Mouse (Mus musculus): Measurements from ENCODE around the gene Rnf166. TPM values are rescaled to one million over a fixed set of nuclear protein-coding genes. Genes with fewer than 3 reads are reported as not detected.

The Rnf166 gene
- polyA plus RNA-seq, 1 experiment, result 26.8 TPM

DNA sequence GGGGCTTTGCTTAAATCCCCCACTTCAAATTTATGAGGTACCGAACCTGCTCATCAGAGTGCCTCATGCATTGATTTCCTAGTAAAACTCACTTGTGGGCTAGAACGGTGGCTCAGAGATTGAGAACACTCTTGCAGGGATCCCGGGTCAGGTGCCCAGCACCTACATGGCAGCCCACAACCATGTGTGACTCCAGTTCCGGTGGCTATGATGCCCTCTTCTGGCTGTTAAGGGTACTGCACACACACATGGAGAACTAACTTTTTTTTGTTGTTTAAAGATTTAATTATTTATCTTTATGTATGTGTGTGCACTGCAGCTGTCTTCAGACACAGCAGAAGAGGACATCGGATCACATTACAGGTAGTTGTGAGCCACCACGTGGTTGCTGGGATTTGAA is 40.5 kb downstream of the Rnf166 start:
- no peak for TF ChIP-seq GATA1 (IDR thresholded peaks at IDR 0.05; ENCODE audit: low read length)

- no peak for TF ChIP-seq GATA1 (IDR thresholded peaks at IDR 0.05; ENCODE audit: low read length)
Measured at GRCm38 (mm10) chr8:122433269-122433905, 42.5 kb downstream of the Rnf166 start.

GRCm38 (mm10) chr8:122432443-122433268 is 43.2 kb downstream of the Rnf166 start, which contains the start of gene Cyba:
Gene Cyba (minus strand): TSS chr8:122432930.
- no peak for TF ChIP-seq GATA1 (IDR thresholded peaks at IDR 0.05; ENCODE audit: low read length)

GRCm38 (mm10) chr8:122431694-122432442 is 44.0 kb downstream of the Rnf166 start:
- no peak for TF ChIP-seq GATA1 (IDR thresholded peaks at IDR 0.05; ENCODE audit: low read length)

- no peak for TF ChIP-seq GATA1 (IDR thresholded peaks at IDR 0.05; ENCODE audit: low read length)
Measured at GRCm38 (mm10) chr8:122430646-122431045, 45.2 kb downstream of the Rnf166 start.

DNA sequence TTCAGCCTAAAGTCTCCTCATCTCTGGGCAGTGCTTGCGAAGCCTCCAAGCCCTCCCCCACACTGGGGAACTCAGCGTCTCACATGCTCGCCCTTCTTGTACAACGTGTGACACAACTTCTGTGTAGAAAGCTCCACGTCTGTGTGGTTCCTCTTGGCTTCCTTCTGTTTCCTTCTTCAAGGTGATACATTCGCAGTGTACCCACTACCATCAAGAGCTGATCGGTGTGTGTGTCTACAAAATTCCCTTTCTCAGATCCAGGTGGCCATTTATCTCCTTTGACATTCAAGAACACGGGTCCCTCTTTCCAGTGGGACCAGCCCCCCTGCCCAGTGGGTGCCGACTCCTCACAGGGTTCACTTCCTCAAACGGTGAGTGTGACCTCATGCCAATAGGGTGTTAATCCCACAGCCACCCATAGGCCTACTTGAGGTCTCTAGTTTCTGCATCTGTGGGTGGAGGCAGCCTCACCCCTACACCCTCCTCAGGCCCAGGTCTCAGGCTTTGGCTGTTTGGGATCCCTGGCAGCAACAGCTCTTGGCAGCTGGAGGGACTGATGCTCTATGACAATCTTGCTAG is 45.7 kb downstream of the Rnf166 start:
- no peak for TF ChIP-seq GATA1 (IDR thresholded peaks at IDR 0.05; ENCODE audit: low read length)

DNA sequence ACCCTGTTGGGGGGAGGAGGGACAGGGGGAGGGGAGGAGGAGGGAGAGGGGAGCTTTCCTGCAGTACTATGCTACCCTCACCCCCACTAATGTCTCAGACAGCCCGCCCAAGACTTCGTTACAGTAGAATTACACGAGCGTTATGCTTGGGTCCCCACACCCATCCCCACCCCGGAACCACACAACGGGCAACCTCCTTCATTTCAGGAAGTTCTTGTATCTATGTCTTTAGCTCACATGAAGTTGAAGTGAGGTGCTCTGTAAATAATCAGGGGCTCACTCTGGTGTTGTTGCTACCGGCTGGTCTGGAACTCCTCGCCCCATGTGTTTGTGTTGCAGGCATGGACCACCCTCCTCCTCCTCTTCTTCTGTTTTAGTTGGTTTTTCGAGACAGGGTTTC is 47.7 kb downstream of the Rnf166 start:
- TF ChIP-seq GATA1 (IDR thresholded peaks at IDR 0.05; ENCODE audit: low read length), result no peak

DNA sequence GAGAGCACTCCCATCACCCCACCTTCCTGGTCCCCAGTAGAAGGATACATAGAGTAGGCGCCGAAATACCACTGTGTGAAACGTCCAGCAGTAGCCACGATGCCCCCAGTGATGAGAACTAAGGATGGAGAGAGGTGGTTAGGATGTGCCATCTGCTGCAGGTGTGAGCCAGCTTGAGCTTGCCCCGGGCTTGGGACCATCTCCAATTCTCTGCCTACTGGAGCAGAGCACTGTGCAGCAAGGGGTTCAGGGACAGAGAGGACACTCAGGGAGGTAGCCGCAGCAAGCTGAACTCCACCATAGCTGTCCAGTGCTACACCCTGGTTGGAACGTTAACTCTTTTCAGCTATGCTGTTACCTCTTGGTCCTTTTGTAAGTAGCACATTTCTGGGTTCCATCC is 48.3 kb downstream of the Rnf166 start:
- no peak for TF ChIP-seq GATA1 (IDR thresholded peaks at IDR 0.05; ENCODE audit: low read length)

GRCm38 (mm10) chr8:122426145-122426544 is 49.7 kb downstream of the Rnf166 start:
- TF ChIP-seq GATA1 (IDR thresholded peaks at IDR 0.05; ENCODE audit: low read length), result no peak

DNA sequence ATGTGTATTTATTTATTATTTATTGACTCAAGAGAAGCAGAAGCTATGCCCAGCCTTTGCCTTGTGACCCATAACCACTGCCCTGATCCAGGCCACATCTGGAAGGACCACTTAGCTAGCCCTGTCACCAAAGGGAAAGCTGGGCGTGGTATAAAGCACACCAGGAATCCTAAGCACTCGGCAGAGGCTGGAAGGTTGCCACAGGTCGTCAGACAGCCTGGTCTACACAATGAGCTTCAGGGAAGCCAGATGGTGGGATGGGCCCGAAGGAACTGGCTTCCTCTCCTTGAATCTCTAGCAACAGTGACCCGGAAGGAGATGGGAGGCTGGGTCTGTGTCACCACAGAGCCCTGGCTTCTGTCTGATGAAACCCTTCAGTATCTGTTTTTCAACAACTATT is 52.2 kb downstream of the Rnf166 start:
- no peak for TF ChIP-seq GATA1 (IDR thresholded peaks at IDR 0.05; ENCODE audit: low read length)

DNA sequence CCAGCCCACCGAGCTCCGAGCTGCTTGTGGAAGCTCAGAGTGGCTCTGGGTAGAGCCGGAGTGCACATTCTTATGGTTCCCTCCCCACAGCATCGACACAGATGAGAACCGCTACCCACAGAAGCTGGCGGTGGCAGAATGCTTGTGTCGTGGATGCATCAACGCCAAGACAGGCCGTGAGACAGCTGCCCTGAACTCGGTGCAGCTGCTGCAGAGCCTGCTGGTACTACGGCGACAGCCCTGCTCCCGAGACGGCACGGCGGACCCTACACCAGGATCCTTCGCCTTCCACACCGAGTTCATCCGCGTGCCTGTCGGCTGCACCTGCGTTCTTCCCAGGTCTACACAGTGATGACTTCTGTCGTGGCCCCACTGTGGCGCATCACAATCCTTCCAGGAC is 52.6 kb downstream of the Rnf166 start:
- no peak for TF ChIP-seq GATA1 (IDR thresholded peaks at IDR 0.05; ENCODE audit: low read length)

DNA sequence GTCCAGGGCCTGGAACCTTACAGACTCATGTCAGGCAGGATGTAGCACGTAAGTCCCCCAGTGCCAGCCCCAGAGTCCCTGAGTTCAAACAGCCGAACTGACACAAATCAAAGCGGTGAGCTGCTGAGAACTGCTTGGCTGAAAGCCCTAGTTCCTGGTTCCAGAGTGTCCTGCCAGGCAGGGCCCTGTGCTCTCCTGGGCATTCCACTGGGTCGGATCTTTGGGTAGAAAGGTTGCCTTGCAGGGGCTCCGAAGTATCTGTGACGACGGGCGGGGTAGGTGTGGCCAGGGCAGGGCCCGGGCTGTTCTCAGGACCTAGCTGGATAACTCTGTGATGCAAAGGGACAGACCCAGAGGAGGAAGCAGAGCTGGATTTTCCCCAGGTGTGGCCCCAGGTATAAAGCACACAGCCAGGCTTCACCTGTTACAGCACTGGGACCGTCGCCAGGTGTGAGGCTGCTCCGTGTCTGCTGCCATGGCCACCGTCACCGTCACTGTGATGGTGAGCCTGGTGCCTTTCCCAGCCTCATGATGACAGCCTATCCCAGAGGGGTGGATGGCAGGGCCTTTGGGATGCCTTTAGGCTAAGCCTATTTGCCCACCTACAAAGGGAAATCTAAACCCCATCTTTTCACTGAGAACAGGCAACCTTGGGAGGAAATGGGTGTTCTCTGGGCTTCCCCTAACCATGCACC is 54.3 kb downstream of the Rnf166 start, which contains the start of gene Il17c:
TSS of gene Il17c (plus strand) at position 645 of the 695 bp plus-strand sequence.
- no peak for TF ChIP-seq GATA1 (IDR thresholded peaks at IDR 0.05; ENCODE audit: low read length)

GRCm38 (mm10) chr8:122419881-122420555 is 55.8 kb downstream of the Rnf166 start:
- no peak for TF ChIP-seq GATA1 (IDR thresholded peaks at IDR 0.05; ENCODE audit: low read length)

Other genes with a start within 250 kb of the Rnf166 start
- 656 and 708 TPM in 2 replicates for gene Zfpm1, start 193.9 kb downstream of the Rnf166 start, polyA plus RNA-seq (2012)
- gene Trhr2, start 115.3 kb downstream of the Rnf166 start, polyA plus RNA-seq (2012), result not detected in 2 replicates
- 148 and 187 TPM in 2 replicates for gene Zc3h18, start 99.5 kb downstream of the Rnf166 start, polyA plus RNA-seq (2012)
- 0.15 and 0.27 TPM in 2 replicates for gene Il17c, start 54.0 kb downstream of the Rnf166 start, polyA plus RNA-seq (2012)
- 197 and 218 TPM in 2 replicates for gene Cyba, start 43.1 kb downstream of the Rnf166 start, polyA plus RNA-seq (2012)
- 66.0 and 70.7 TPM in 2 replicates for gene Mvd, start 32.6 kb downstream of the Rnf166 start, polyA plus RNA-seq (2012)
- not detected in 2 replicates for gene Snai3, start 15.3 kb downstream of the Rnf166 start, polyA plus RNA-seq (2012)
- gene Ctu2, start 79 bp upstream of the Rnf166 start, polyA plus RNA-seq (2012), result 34.0 and 38.9 TPM in 2 replicates
- 69.8 and 70.8 TPM in 2 replicates for gene Piezo1, start 75.3 kb upstream of the Rnf166 start, polyA plus RNA-seq (2012)
- 256 and 305 TPM in 2 replicates for gene Cdt1, start 92.0 kb upstream of the Rnf166 start, polyA plus RNA-seq (2012)
- gene Aprt, start 100.8 kb upstream of the Rnf166 start, polyA plus RNA-seq (2012), result 236 and 483 TPM in 2 replicates
- 3.2 and 3.4 TPM in 2 replicates for gene Galns, start 135.4 kb upstream of the Rnf166 start, polyA plus RNA-seq (2012)
- gene Trappc2l, start 135.6 kb upstream of the Rnf166 start, polyA plus RNA-seq (2012), result 0.46 and 1.2 TPM in 2 replicates
- not detected in 2 replicates for gene Pabpn1l, start 146.7 kb upstream of the Rnf166 start, polyA plus RNA-seq (2012)
- gene Cbfa2t3, start 223.0 kb upstream of the Rnf166 start, polyA plus RNA-seq (2012), result 256 and 273 TPM in 2 replicates

Measured in G1E-ER4 (cell line).